Mouse (Mus musculus) C2C12 (cell line): ENCODE data around the gene Runx3.

Source experiments
- CEBPB ChIP-seq: IDR thresholded peaks from one replicate; pipeline ENCODE4 v1.6.1; 2011; ENCODE audit warnings: low read depth, mild to moderate bottlenecking, control low read depth, moderate library complexity
- CTCF ChIP-seq: IDR thresholded peaks from one replicate; pipeline ENCODE4 v1.5.1; 2011; ENCODE audit not compliant: control insufficient read depth, insufficient read depth, insufficient read length
- FOSL1 ChIP-seq: IDR thresholded peaks from one replicate; pipeline ENCODE4 v1.8.0; 2011; ENCODE audit warnings: mild to moderate bottlenecking, low read length; ENCODE audit not compliant: poor library complexity, insufficient read depth, severe bottlenecking
- MAX ChIP-seq: IDR thresholded peaks from one replicate; pipeline ENCODE4 v1.6.1; 2011; ENCODE audit warnings: mild to moderate bottlenecking, control low read depth
- MYOD1 ChIP-seq: IDR thresholded peaks from one replicate; pipeline ENCODE4 v1.6.1; 2011; ENCODE audit warnings: low read depth; ENCODE audit not compliant: control insufficient read depth, insufficient read length
- USF1 ChIP-seq: IDR thresholded peaks from one replicate; pipeline ENCODE4 v1.6.1; 2011; ENCODE audit warnings: low read depth, mild to moderate bottlenecking, control low read depth, moderate library complexity

- TF ChIP-seq CTCF (no peak), MAX (no peak), MYOD1 (no peak), USF1 (no peak), FOSL1 (no peak), CEBPB (no peak)
These were observed 89.4 kb downstream of the Runx3 start for GRCm38 (mm10) chr4:135209846-135210245.
